Mouse (Mus musculus): ENCODE results near the gene Zwilch.
"Not testable (repeated sequence)": the region's sequence is repeated elsewhere in the genome, so short reads cannot be mapped to it uniquely, and the experiment has no call there.

The Zwilch gene

DNA sequence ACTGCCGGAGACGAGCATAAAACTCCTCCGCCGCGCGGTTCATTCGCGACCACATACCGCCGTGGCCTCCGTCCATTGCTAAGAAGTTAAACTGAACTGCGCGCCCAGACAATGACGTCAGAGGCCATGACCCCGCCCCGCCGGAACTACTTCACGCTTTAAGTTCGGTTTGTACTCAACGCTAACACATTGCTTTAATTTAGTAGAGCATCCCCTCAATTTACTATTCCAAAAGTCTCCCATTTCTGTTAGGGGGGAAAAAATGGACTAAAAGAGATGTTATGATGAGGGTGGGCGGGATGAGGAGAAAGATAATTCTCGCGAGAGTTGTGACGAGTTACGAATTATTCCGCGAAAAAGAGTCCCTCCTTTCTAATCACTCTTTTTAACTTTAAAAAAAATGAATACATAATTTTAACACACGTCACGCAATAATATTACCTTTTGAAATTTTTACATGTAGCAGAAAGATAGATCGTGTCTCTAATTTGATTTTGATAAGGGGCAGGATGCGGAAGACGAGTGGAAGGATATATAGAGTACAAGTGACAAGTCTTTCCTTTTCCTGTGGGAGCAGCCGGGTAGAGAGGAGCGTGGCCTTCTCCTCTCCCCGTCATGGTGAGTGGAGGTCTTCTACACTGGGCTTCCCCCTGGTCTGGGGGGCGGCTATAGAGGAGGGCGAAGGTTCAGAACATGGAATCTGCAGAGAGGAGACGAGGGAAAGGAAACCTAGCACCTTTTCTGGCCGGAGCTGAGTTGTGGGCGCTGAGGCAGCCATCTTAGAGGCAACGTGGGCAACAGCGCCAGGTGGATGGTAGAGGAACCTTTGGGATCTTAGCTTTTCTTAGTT, at the start of gene Zwilch, which contains the start of gene Rpl4:
Gene Zwilch, minus strand, starts transcription at position 289 of the 850 bp plus-strand sequence.
Gene Rpl4, plus strand, starts transcription at position 560 of the 850 bp plus-strand sequence.
- peak; percentile 79 for DNase-seq

DNA sequence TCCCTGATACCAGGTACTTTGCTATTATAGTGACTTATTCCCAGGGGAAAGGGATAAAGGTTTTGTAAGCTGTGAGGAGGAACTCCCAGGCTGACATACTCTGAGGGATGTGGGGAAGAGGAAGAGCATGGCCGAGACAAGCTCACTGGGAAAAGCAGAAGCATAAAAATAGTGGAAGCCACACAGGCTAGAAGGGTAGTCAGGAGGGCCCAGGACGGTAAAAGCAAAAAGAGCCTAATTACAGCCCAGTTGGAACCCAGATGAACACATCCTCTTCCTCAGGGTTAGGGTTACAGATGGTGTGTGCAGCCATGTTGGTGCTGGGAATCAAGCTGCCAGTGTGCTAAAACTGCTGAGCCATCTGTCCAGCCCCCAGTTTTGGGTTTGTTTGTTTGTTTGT, 49.2 kb upstream of the Zwilch start:
- no peak for DNase-seq

DNA sequence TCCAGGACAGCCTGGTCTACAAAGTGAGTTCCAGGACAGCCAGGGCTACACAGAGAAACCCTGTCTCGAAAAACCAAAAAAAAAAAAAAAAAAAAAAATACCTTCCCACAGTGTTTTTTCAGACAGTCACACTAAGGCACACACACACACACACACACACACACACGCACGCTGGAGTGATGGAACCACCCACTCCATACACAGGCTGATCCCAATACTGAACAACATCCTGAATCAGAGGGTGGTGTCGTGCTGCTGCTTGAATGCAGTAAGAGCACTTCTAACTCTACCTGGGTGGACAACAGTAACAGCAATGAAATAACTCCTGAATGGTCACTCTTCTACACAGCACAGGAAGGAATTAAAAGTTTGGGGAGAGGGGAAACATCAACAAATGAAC, 48.6 kb upstream of the Zwilch start:
- DNase-seq, result no peak

DNA sequence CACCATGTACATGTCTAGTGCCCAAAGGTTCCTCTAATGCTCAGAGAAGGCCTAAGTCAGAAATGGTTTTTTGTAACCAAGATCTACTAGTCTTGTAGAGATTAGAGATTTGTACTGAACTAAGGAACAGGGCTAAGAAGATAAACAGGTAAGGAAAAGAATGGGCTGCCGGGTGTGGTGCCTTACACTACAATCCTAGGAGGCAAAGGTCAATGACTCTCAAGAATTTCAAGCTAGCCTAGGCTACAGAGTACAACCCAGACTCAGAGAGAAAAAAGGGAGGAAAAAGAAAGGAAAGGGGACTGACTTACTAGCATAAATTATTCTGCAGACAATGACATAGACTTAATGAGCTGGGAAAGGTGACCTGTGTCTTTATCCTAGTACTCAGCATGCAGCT, 47.7 kb upstream of the Zwilch start:
- no peak for DNase-seq

DNA sequence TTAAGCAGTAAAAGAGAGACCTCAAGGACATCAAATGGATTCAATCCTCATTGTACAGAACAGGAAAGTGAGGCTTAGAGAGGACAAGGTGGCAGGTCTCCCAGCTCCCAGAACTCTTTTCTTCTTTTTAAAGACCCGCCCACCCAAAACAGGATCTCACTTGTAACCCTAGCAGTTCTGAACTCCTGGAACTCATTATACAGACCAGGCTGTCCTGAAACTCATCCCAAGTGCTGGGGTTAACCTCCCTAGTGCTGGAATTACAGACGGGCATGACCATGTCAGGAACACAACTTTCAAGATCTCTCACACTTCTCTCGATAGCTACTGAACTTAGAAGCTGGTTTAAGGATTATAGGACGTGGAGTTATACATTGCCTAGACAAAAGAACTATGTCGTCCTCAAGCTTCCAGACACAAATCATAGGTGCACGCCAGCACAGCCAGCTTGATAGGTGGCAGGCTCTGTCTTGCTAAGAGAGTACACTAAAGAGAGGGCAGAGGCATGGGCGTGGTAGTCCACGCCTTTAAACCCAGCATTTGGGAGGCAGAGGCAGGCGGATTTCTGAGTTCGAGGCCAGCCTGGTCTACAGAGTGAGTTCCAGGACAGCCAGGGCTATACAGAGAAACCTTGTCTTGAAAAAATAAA, 47.0 kb upstream of the Zwilch start:
- DNase-seq, result no peak

DNA sequence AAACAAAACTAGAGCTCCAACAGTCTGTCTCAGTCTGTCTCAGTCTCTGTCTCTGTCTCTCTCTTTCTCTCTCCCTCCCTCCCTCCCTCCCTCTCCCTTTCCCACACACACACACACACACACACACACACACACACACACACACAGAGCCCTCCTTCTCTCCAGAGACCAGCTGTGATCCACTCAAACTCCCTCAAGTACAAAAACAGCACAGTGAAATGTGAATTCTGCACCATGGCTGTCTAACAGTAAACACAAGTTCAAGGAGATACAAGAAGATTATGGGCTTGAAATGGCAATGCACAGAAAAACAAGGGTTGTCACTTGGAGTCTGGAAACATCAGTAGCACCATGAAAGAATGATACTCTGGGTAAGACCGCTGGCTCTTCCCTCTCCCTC, 46.4 kb upstream of the Zwilch start:
- DNase-seq, result no peak

DNA sequence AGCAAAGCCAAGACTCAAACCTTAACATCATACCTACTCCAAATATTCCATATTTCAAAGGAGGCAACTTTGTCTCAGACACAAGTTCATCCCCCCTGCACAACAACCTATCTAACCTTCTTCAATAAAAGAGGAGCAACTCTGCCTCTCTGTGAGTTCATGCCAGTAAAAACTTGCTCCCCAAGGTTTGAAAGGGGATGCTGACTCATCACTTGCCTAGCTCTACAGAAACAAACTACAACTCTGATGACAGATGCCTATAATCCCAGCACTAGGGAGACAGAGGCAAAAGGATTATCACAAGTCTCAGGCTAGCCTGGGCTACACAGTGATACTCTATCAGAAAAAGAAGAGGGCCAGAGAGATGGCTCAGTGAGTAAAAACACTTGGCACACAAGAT, 45.0 kb upstream of the Zwilch start:
- DNase-seq, result no peak

DNA sequence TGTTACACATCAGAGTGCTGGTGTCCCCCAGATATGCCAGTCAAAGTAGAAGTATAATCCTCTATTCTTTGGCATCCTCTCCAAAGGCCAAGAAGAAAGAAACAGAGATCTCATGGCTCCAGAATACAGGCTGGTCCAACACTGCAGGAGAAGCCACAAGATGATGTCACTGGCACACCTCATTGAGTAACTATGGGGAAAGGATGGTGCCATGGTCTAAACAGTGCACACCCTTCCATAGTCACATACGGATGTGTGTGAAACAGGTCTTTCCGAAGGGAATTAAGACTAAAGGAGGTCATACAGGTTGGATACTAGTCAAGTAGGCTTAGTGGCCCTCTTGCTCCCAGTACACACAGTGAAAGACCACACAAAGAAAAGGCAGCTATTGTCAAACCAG, 43.7 kb upstream of the Zwilch start:
- no peak for DNase-seq

DNA sequence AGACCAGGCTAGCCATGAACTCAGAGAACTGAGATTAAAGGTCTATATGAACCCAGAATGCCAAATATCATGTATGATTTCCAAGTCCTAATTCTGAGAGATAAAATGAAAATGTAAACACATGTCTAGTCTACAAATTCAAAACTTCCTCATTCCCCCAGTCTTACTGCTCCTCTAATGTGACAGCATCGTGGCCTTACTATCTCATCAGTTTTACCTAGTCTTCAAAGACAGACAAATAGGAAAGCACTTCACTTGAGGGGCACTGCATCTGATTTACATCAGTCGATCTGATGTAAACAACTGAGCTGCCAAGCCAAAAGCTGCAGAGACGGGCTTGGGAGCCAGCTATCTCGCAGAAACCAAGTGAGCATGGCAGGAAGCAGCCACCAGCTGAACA, 43.2 kb upstream of the Zwilch start:
- DNase-seq, result no peak

DNA sequence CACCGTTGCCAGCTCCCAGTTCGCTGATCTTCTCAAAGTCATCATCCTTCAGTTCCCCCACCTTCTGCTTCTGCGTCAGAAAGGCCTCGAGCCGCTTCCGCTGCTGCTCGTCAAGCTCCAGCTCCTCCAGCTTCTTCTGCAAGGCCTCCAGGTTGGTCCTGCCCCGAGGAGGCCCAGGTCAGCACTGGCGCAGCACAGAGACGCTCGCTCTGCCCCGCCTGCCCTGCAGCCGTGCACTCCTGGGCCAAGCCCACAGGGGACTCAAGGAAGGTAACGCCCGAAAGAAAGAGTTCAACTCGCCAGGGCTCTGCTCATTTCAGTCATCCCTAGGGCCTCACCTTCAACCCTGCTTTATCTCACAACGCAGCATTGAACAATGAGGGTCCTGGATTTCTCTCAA, 41.5 kb upstream of the Zwilch start:
- DNase-seq, result no peak

DNA sequence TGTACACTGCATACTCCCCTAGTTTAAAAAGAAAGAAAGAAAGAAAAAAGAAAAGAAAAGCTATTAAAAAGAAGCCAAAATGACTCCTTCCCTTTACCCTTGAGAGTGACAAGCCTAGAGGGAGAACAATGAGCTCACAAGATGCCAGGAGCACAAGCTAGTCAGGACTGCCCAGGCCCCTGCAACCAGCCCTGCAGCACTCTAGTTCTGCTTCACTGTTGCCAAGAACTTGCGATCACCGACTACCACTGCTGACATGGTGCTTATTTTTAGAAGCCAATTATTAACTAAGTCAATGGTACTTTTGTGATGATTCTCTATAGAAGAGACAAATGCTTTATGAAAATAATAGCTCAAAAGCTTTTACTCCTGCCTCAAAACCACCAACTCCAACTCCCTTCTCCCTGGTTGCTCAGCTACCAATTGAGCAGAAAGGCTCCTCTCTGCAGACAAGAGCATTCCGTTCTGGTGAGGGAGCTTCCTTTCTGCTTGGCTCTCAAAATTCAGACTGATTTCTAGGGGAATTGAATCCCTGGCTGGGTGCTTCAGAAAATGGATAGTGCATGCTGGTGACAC, 34.7 kb upstream of the Zwilch start:
- DNase-seq, result no peak

DNA sequence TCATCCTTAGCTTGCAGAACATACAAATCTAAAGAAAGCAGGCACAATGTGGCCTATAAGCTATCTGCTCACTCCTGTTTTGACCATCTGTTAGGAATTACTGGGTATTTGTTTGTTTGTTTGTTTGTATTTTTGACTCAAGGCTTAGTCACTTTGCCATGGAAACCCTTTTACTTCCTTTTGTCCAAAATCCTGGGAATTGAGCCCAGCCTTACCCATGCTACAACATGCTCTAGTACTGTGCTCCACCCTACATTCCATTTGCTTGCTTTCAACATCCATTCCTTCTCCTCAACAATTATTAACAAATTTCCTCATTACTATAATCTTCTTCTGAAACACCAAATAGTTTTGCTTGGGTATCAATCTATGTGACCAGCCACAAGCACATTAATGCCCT, 30.0 kb upstream of the Zwilch start:
- no peak for DNase-seq

DNA sequence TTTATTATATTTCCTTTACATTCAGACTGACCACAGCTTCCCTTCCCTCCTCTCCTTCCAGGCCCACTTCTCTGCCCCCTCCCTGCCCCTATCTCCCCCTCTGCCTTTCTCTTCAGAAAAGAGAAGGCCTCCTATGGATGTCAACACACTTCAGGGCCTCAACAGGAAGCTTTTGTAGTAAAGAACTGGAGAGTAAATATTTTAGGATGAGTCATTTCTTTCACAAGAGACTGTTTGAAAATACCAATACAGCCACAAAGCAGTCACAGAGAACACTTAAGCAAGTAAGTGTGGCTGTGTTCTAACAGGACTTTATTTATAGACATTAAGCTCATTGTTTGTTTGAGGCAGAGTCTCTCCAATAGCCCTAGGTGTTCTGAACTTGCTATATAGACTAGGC, 29.4 kb upstream of the Zwilch start:
- DNase-seq, result no peak

DNA sequence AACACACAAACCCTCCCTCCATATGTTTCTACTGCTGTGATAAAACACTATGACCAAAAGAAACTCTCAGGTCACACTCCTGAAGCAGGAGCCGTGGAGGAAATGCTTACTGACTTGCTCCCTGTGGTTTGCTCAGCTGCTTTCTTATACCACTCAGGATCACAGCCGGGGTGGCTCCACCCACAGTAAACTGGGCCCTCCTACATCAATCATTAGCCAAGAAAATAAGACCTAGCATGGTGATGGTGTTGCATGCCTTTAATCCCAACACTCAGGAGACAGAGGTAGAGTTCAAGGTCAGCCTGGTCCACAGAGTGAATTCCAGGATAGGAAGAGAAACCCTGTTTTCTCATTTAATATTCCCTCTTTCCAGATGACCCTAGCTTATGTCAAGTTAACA, 27.0 kb upstream of the Zwilch start:
- no peak for DNase-seq

DNA sequence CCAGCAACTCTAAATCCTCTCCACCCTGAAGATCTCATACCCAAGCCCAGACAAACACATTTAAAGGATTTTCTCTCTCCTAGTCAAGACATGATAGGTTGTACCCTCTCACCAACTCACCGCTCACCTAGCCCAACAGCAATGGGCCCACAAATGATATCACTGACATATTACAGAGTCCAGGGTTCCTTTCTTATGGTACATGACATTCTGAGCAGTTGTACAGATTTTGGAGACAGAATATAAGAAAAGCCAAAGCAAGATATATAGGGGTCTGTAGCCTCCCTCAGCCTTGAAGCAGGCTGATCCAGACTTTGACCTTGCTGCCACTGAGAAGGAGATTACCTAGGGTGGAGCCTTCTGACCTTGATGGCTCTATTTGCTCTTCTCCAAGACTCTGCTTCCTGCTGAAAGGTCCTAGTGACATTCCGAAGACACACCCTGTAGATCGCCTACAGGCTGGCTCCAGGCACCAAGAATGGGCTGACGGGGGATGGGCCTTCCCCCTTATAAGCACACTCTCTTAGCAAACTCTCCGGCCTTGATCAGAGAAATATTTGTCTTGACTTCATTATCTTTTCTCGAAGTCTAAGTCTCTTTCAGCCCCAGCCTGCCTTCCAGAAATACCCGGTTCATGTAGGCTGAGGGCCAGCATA, 26.0 kb upstream of the Zwilch start:
- not testable (repeated sequence) for DNase-seq

DNA sequence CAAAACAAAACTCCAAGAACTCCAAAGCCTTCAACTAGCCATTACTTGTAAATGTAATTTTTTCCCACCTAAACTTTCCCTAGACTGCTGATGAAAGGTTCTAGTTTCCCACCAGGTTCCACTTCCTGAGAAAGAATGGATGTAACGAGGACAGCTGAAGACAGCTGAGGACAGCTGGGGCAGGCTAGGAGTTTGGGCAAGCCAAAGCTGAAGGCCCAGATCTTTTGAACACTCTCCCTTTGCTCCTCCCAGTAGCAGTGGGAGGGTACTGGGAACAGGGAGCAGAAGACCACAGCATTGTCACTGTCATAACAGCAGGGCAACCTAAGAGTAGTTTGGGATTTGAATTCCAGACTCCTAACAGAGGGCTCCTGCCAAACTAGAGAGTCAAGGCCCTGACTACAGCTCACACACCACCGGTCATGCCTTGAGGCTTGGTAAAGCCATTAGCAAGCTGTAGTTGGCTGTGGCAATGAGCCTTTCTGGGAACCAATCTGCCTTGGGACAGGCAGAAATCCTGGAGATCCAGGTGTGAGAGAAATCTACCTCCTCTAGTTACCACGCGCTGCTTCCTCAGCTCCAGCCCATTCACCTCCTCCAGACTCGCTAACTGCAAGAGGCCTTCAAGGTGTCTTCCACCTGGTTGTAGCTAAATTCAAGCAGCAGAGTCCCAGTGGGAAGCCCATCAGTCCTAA, 25.3 kb upstream of the Zwilch start:
- DNase-seq, result no peak

DNA sequence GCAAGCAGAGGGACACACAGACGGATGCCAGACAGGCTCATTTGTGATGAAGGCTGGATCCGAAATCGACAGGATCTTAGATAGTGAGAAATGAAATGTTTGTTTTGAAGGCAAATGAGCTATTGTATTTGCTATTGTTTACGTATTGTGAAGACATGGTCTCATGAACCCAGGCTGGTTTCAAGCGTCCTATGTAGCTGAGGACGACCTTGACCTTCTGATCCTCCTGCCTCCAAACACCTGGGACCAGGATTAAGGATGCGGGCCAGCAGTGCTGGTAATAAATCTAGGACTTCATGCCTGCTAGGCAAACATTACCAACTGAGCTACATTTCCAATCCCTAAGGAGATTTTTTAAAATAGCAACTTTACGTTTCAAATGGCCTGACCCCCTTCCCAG, 24.6 kb upstream of the Zwilch start:
- DNase-seq, result no peak

DNA sequence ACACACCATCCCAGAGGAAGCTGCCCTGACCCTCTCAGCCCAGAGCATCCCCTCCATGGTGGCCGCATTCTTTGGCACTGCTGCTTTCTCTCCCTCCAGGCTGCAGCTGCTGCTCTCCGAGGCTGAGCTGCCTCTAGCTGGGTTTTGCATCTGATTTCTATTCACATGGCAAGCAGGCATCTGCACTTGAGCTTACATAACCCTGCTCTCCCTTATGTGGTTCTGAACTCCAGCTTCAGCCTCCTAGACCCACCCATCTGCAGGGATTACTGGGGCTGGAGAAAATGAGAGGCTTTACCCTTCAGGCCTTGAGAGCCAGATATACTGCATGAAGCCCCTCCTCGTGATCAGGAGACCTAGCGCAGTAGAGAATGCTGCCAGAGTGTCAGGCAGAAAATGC, 22.6 kb upstream of the Zwilch start:
- no peak for DNase-seq

DNA sequence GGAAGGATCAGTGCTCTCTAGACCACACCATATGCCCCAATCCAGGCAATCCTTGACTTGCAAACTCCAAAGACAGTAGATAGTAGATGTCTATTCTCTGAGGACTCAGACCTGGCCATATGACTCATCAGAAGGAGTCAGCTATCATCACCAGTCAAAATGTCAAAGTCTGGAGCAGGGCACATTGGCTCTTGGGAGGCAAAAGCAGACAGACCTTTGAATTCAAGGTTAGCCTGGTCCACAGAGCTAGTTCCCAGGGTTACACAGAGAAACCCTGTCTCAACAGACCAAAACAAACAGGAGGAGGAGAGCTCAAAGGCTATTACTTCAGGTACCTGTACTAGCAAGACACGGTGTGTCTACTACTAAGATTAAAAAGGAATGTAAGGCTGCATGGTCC, 21.0 kb upstream of the Zwilch start:
- no peak for DNase-seq

DNA sequence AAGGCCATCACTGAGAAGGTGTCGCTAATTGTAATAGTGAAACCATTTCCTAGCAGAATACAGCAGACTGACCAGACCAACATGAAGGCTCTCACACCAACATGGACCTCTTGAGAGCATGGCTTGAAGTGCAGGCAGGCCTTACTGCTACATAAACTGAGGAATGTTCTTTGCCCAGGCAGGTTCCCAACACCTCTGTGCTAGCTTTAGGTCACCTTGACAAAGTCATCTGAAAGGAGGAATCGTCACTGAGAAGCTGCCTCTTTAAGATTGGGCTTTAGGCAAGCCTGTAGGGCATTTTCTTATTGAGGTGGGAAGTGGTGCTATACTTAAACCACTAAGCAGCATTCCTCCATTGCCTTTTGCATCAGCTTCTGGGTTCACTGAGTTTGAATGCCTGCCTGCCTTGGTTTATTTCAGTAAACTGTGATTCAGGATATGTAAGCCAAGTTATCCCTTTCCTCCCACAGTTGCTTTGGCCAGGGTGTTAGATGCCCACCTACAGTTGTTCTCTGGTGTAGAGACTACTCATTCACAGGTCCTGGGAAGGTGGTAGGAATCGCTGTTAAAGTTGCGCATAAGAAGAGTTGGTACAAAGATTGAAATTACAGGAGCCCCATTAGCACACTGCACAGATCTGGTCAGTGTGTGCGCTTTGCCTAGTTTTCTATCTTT, 11.4 kb upstream of the Zwilch start:
- no peak for DNase-seq

DNA sequence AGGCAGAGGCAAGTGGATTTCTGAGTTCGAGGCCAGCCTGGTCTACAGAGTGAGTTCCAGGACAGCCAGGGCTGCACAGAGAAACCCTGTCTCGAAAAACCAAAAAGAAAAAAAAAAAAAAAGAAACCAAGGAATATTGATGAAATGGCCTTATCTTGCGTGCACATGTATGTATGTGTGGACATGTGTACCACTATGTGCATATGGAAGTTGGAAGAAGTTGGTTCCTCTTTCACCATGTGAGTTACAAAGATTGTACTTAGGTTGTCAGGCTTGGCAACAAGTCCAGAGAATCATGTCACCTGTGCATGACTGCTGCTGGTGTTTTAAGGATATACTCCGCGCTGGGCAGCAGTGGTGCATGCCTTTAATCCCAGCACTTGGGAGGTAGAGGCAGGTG, 10.4 kb upstream of the Zwilch start:
- DNase-seq, result not testable (repeated sequence)

DNA sequence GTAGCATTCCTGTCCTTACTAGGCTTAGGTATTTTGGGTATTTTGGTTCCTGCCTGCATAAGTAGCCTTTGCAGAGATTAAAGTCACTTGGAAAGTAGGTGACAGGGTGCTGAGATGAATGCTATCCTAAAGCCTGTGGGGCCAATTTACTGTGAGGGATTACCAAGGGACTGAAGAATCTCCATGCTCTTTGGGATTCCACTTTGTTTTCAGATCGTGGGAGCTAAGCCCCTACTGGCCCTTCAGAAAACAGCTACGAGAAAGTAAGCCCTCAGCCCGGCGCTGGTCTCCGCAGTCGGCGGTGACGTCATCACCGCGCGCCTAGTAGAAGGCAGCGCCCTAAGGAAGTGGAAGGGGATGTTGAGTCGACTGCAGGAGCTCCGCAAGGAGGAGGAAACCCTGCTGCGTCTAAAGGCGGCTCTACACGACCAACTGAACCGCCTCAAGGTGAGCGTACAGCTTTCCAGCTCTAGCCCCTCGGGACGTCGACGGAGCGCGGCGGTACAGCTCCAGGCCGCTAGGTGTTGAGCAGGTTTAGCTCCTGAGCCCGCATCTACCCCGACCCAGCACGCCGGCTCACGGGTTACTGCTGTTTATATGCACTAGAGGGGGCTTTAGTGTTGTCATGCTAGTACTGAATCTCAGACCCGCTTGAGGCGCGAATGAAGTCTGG, 6.2 kb upstream of the Zwilch start, which contains the start of gene Snapc5:
Gene Snapc5, plus strand, starts transcription at position 301 of the 673 bp plus-strand sequence.
- peak; percentile 87 for DNase-seq

Measured in cerebellum, adult 9-11 months (tissue).